In the genomic region with DNA sequence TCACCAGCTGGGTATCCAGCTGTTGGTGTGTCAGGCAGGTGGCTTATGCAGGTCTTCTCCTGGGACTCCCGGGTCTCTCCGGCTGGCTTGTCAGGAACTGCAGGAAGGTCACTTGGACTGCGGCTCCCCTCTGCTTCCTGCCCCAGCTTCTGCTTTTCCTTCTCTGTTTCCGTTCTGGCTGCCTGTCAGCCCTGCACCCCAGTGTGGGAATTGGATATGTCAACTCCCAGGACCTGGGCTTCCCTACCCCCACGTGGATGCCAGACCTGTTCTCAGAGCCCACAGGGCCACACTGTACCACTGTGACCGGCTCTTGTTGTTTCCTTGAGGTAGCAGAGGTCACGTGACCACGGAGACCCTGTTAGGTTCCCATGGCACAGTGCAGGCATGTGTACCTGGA, we compare ENCODE assay signal across 20 mouse cellular contexts. TPM values are rescaled to one million over a fixed set of nuclear protein-coding genes. Genes with fewer than 3 reads are reported as not detected.
DNase-seq lines count a peak whose midpoint lies in the region; ATAC-seq and TF ChIP-seq lines count a peak whose summit lies in the region.
"Had no signal": no experiment of that assay in that cellular context is flagged by ENCODE, and none has a peak within 500 bp of the region (broad histone marks: within the 10 kb centered on the region; RNA-seq: fewer than 3 reads in every experiment).

No protein-coding gene starts in this region.

- H3K27me3 ChIP-seq in heart, adult 2 months (ENCODE audit: control insufficient read depth, insufficient read depth, low read length): no peaks in the 10 kb centered on the region
- H3K27me3 ChIP-seq in heart, embryonic 12.5 days (replicated peaks): 0 out of 2 replicates have a peak, but pooled peaks cover 3% of the 10 kb centered on the region
- no peaks in the 10 kb centered on the region for H3K27me3 ChIP-seq in lung, postnatal 0 days (replicated peaks; ENCODE audit: insufficient read depth, low read length)
- no peaks in the 10 kb centered on the region for H3K27me3 ChIP-seq in hindbrain, embryonic 14.5 days (ENCODE audit: control insufficient read depth, insufficient read depth, low read length)
- H3K27me3 ChIP-seq: embryonic facial prominence, embryonic 15.5 days; forebrain, embryonic 12.5 days; hindbrain, embryonic 13.5 days; limb, embryonic 15.5 days; neural tube, embryonic 12.5 days had no signal

- 27% methylated on average over 8 of the region's 8 CpGs for WGBS in heart, adult 2 months
- 54% methylated on average over 8 of the region's 8 CpGs for WGBS in heart, embryonic 12.5 days
- whole genome bisulfite sequencing in lung, postnatal 0 days: 57% methylated on average over 8 of the region's 8 CpGs
- WGBS in hindbrain, embryonic 14.5 days: 78% methylated on average over 8 of the region's 8 CpGs

- DNase-seq in heart, adult 2 months: peak; percentile 45 to 53
- DNase-seq in heart, postnatal 36 days: no peak
- no peak for DNase-seq in lung, postnatal 0 days (ENCODE audit: low spot score)
- no peak for DNase-seq in ovary, postnatal 36 days (ENCODE audit: low spot score)
- DNase-seq in hindbrain, embryonic 14.5 days (ENCODE audit: low spot score): no peak
- DNase-seq in right cerebral cortex, postnatal 25 days: no peak
- DNase-seq: adrenal gland, postnatal 14 days; gastrocnemius, postnatal 25 days; spleen, adult 18-20 months; thymus, postnatal 14 days had no signal

- TF ChIP-seq POLR2A in heart, adult 2 months (IDR thresholded peaks at IDR 0.05; ENCODE audit: insufficient read depth, low read depth, low read length): no peak

- no peak overlapping the region for H3K9ac ChIP-seq in heart, adult 2 months (ENCODE audit: low read depth, low read length)
- H3K9ac ChIP-seq in heart, embryonic 12.5 days: no peak overlapping the region
- no peak overlapping the region for H3K9ac ChIP-seq in lung, postnatal 0 days (replicated peaks; ENCODE audit: low read depth)
- no peak overlapping the region for H3K9ac ChIP-seq in hindbrain, embryonic 14.5 days
- H3K9ac ChIP-seq: embryonic facial prominence, embryonic 15.5 days; forebrain, embryonic 12.5 days; hindbrain, embryonic 13.5 days; limb, embryonic 15.5 days; neural tube, embryonic 12.5 days had no signal

- H3K4me1 ChIP-seq in heart, adult 2 months (ENCODE audit: control insufficient read depth, insufficient read depth, low read length): peaks cover 18% of the 10 kb centered on the region
- H3K4me1 ChIP-seq in heart, embryonic 12.5 days (replicated peaks): peaks cover 30% of the 10 kb centered on the region
- H3K4me1 ChIP-seq in lung, postnatal 0 days (ENCODE audit: insufficient read depth, low read depth, low read length): peaks cover 14% of the 10 kb centered on the region; the same call in 1 of the 2 replicates
- H3K4me1 ChIP-seq in hindbrain, embryonic 14.5 days (replicated peaks; ENCODE audit: control insufficient read depth, insufficient read depth, low read length): no peaks in the 10 kb centered on the region
- H3K4me1 ChIP-seq: embryonic facial prominence, embryonic 15.5 days; forebrain, embryonic 12.5 days; neural tube, embryonic 12.5 days had no signal

- H3K79me2 ChIP-seq in heart, adult 2 months (replicated peaks; ENCODE audit: control insufficient read depth, insufficient read depth, low read length): no peaks in the 10 kb centered on the region

- TF ChIP-seq CTCF in heart, adult 2 months (IDR thresholded peaks at IDR 0.05): no peak
- TF ChIP-seq CTCF in lung, postnatal 0 days (IDR thresholded peaks at IDR 0.05): no peak

- H3K27ac ChIP-seq in heart, adult 2 months: no peak overlapping the region; the same call in 1 of the 2 replicates
- peak overlapping the region; percentile 40 for H3K27ac ChIP-seq in heart, embryonic 12.5 days (ENCODE audit: poor library complexity, severe bottlenecking)
- no peak overlapping the region for H3K27ac ChIP-seq in lung, postnatal 0 days (ENCODE audit: low read length)
- H3K27ac ChIP-seq in hindbrain, embryonic 14.5 days: no peak overlapping the region
- H3K27ac ChIP-seq: embryonic facial prominence, embryonic 15.5 days; forebrain, embryonic 12.5 days; hindbrain, embryonic 13.5 days; left cerebral cortex, adult 2 months; limb, embryonic 15.5 days; macrophage; neural tube, embryonic 12.5 days had no signal

- 0 out of 2 replicates have a peak, but pooled peaks have one; percentile 14 for TF ChIP-seq EP300 in heart, adult 2 months (IDR thresholded peaks at IDR 0.05; ENCODE audit: insufficient read depth, low read depth, low read length)
- peak; percentile 28; the same call in 1 of the 2 replicates for TF ChIP-seq EP300 in lung, postnatal 0 days (IDR thresholded peaks at IDR 0.05)

- H3K36me3 ChIP-seq in heart, adult 2 months (ENCODE audit: control insufficient read depth, insufficient read depth, low read length): no peaks in the 10 kb centered on the region
- peaks cover 3% of the 10 kb centered on the region; the same call in 1 of the 2 replicates for H3K36me3 ChIP-seq in heart, embryonic 12.5 days
- no peaks in the 10 kb centered on the region for H3K36me3 ChIP-seq in lung, postnatal 0 days (ENCODE audit: insufficient read depth, low read length)
- H3K36me3 ChIP-seq in hindbrain, embryonic 14.5 days (replicated peaks; ENCODE audit: control insufficient read depth, insufficient read depth): no peaks in the 10 kb centered on the region
- H3K36me3 ChIP-seq: forebrain, embryonic 12.5 days; G1E; hindbrain, embryonic 13.5 days; limb, embryonic 15.5 days; neural tube, embryonic 12.5 days had no signal

- H3K4me2 ChIP-seq in heart, embryonic 12.5 days: no peak overlapping the region
- H3K4me2 ChIP-seq in lung, postnatal 0 days (replicated peaks; ENCODE audit: low read depth, low read length): no peak overlapping the region
- no peak overlapping the region for H3K4me2 ChIP-seq in hindbrain, embryonic 14.5 days (replicated peaks)
- H3K4me2 ChIP-seq: embryonic facial prominence, embryonic 15.5 days; forebrain, embryonic 12.5 days; hindbrain, embryonic 13.5 days; limb, embryonic 15.5 days; neural tube, embryonic 12.5 days had no signal

- no peak overlapping the region for H3K4me3 ChIP-seq in heart, adult 2 months
- H3K4me3 ChIP-seq in heart, embryonic 12.5 days: no peak overlapping the region
- H3K4me3 ChIP-seq in lung, postnatal 0 days (ENCODE audit: low read depth, low read length): no peak overlapping the region
- no peak overlapping the region for H3K4me3 ChIP-seq in hindbrain, embryonic 14.5 days (replicated peaks; ENCODE audit: low read length)
- H3K4me3 ChIP-seq: embryonic facial prominence, embryonic 15.5 days; forebrain, embryonic 12.5 days; hindbrain, embryonic 13.5 days; left cerebral cortex, adult 2 months; limb, embryonic 15.5 days; neural tube, embryonic 12.5 days had no signal

- peak; percentile 83 for ATAC-seq in common myeloid progenitor, adult 5-6 weeks (replicated peaks; ENCODE audit: low read depth, poor library complexity, severe bottlenecking)
- peak; percentile 47 for ATAC-seq in heart, embryonic 12.5 days (ENCODE audit: insufficient number of reproducible peaks, low FRiP score)
- ATAC-seq in lung, postnatal 0 days: 0 out of 2 replicates have a peak, but pooled peaks have one; percentile 8
- no peak for ATAC-seq in hindbrain, embryonic 14.5 days (ENCODE audit: low FRiP score)

- H3K9me3 ChIP-seq in heart, embryonic 12.5 days (replicated peaks): no peaks in the 10 kb centered on the region
- H3K9me3 ChIP-seq in lung, postnatal 0 days (ENCODE audit: low read length): no peaks in the 10 kb centered on the region
- H3K9me3 ChIP-seq in hindbrain, embryonic 14.5 days (ENCODE audit: control insufficient read depth, low read length): no peaks in the 10 kb centered on the region
- H3K9me3 ChIP-seq: embryonic facial prominence, embryonic 15.5 days; forebrain, embryonic 12.5 days; hindbrain, embryonic 13.5 days; limb, embryonic 15.5 days; neural tube, embryonic 12.5 days had no signal

- intact Hi-C loops in heart, adult 2 months (cut with DNase I): no loop called here
- intact Hi-C loops in heart, postnatal 36 days (cut with DNase I): loop anchor here (2.0 kb wide), 1 partner anchor 16 kb away; no protein-coding TSS in a partner anchor

RNA-seq across cellular contexts. Expression of a gene that starts 18.4 kb away (rescaled TPM):
- total RNA-seq in heart, adult 2 months (2021): 1 to 10 TPM; 4.1 to 4.9 TPM
- 4.3 and 4.5 TPM in 2 replicates for polyA plus RNA-seq in heart, adult 2 months (2012; rRNA removed)
- 1 to 10 TPM; 5.4 to 8.0 TPM for total RNA-seq in heart, postnatal 36 days (2021)
- total RNA-seq in common myeloid progenitor, adult 5-6 weeks (2017): not detected in 2 replicates
- 16.0 and 19.4 TPM in 2 replicates for polyA plus RNA-seq in heart, embryonic 12.5 days (2016; fragmentation: Nextera tagmentation; extraction: Ambion mirVana)
- 24.1 and 25.5 TPM in 2 replicates for polyA plus RNA-seq in lung, postnatal 0 days (2015; fragmentation: Nextera tagmentation; extraction: Ambion mirVana)
- polyA plus RNA-seq in hindbrain, embryonic 14.5 days (2014; fragmentation: Nextera tagmentation; extraction: Ambion mirVana): 8.8 and 10.1 TPM in 2 replicates
- polyA plus RNA-seq: macrophage had no signal

RNA-seq across cellular contexts. Expression of a gene that starts 28.5 kb away (rescaled TPM):
- total RNA-seq in heart, adult 2 months (2021): 100 to 1,000 TPM; 121 to 130 TPM
- 147 and 204 TPM in 2 replicates for polyA plus RNA-seq in heart, adult 2 months (2012; rRNA removed)
- 100 to 1,000 TPM; 132 to 136 TPM for total RNA-seq in heart, postnatal 36 days (2021)
- 34.9 and 39.8 TPM in 2 replicates for total RNA-seq in common myeloid progenitor, adult 5-6 weeks (2017)
- polyA plus RNA-seq in heart, embryonic 12.5 days (2016; fragmentation: Nextera tagmentation; extraction: Ambion mirVana): 128 and 135 TPM in 2 replicates
- polyA plus RNA-seq in lung, postnatal 0 days (2015; fragmentation: Nextera tagmentation; extraction: Ambion mirVana): 249 and 268 TPM in 2 replicates
- polyA plus RNA-seq in hindbrain, embryonic 14.5 days (2014; fragmentation: Nextera tagmentation; extraction: Ambion mirVana): 203 and 222 TPM in 2 replicates

RNA-seq across cellular contexts. Expression of a gene that starts 46.8 kb away (rescaled TPM):
- 10 to 100 TPM; 11.8 to 12.3 TPM for total RNA-seq in heart, adult 2 months (2021)
- polyA plus RNA-seq in heart, adult 2 months (2012; rRNA removed): 16.9 and 17.9 TPM in 2 replicates
- 10 to 100 TPM; 10.8 to 15.0 TPM for total RNA-seq in heart, postnatal 36 days (2021)
- 9.5 and 10.4 TPM in 2 replicates for total RNA-seq in common myeloid progenitor, adult 5-6 weeks (2017)
- polyA plus RNA-seq in heart, embryonic 12.5 days (2016; fragmentation: Nextera tagmentation; extraction: Ambion mirVana): 23.5 and 24.1 TPM in 2 replicates
- polyA plus RNA-seq in lung, postnatal 0 days (2015; fragmentation: Nextera tagmentation; extraction: Ambion mirVana): 19.8 and 21.6 TPM in 2 replicates
- polyA plus RNA-seq in hindbrain, embryonic 14.5 days (2014; fragmentation: Nextera tagmentation; extraction: Ambion mirVana): 35.3 and 36.3 TPM in 2 replicates

RNA-seq across cellular contexts. Expression of a gene that starts 48.9 kb away (rescaled TPM):
- not detected for total RNA-seq in heart, adult 2 months (2021)
- 0.39 TPM in 1 of 2 replicates, not detected in the other for polyA plus RNA-seq in heart, adult 2 months (2012; rRNA removed)
- total RNA-seq in heart, postnatal 36 days (2021): not detected
- total RNA-seq in common myeloid progenitor, adult 5-6 weeks (2017): not detected in 2 replicates
- 0.04 and 0.05 TPM in 2 replicates for polyA plus RNA-seq in heart, embryonic 12.5 days (2016; fragmentation: Nextera tagmentation; extraction: Ambion mirVana)
- 1.8 and 2.6 TPM in 2 replicates for polyA plus RNA-seq in lung, postnatal 0 days (2015; fragmentation: Nextera tagmentation; extraction: Ambion mirVana)
- 0.68 and 0.96 TPM in 2 replicates for polyA plus RNA-seq in hindbrain, embryonic 14.5 days (2014; fragmentation: Nextera tagmentation; extraction: Ambion mirVana)
- total RNA-seq: adrenal gland, postnatal 14 days had no signal
- polyA plus RNA-seq: G1E, macrophage had no signal

Comparison
In these comparisons a context has a peak if more than half of its experiments do, and no peak if none do; other contexts are left out.
1. DNase-seq: peak in heart, adult 2 months (2 of 2); none in heart, postnatal 36 days (0 of 2), lung, postnatal 0 days (single experiment), ovary, postnatal 36 days (single experiment), hindbrain, embryonic 14.5 days (single experiment) and right cerebral cortex, postnatal 25 days (single experiment).